Mouse (Mus musculus) MEL-GATA-1-ER (cell line): ENCODE results near the gene Chst15.
A peak's percentile ranks its signal among the peaks of the same experiment; 100 is the strongest.

ENCODE experiments used
- DNase-seq: peaks from one replicate; pipeline ENCODE4 v3.0.0-alpha.2; 2012; ENCODE audit warnings: low read depth; ENCODE audit errors: extremely low read depth

Chst15 gene

GRCm38 (mm10) chr7:132336781-132337180, 19.8 kb upstream of the Chst15 start:
- no peak for DNase-seq

DNA sequence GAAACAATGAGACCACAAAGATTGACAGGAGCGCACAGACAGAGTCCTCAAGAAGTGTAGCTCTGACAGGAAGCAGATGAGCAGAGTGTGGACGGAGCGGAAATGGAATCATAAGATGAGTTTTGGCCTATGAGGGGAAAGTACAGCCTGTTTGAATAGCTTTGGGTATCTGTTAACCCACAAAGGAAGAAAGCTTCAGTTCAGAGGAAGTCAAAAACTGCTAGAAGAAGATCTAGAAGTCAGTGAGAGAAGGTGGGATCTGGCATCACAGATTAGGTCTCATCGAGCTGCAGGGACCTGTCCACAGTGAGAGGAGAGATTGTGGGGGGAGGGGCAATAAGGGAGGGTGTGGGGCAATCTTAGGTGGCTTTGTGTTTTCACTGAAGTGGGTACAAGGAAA, 18.3 kb upstream of the Chst15 start:
- DNase-seq: no peak

GRCm38 (mm10) chr7:132333078-132333477, 16.1 kb upstream of the Chst15 start:
- no peak for DNase-seq

DNA sequence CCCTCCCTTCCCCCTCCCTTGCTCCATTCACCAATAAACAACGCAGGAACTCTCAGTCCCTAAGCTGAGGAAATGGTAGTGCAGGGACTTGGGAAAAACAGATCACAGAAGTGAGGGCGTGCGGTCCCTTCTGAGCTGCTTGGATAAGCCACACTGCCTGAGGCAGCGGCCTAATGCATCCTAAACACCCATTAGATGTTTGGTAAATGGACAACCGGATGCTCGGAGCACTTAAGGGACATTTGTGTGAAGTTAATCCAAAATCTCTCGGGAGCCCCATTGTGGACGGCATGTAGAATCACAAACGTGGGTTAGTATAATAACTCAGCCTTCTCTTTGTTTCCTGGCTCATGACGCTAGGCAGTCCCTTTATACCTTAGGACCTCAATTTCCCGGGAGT, 15.1 kb upstream of the Chst15 start:
- no peak for DNase-seq

GRCm38 (mm10) chr7:132330179-132330578, 13.2 kb upstream of the Chst15 start:
- no peak for DNase-seq

DNA sequence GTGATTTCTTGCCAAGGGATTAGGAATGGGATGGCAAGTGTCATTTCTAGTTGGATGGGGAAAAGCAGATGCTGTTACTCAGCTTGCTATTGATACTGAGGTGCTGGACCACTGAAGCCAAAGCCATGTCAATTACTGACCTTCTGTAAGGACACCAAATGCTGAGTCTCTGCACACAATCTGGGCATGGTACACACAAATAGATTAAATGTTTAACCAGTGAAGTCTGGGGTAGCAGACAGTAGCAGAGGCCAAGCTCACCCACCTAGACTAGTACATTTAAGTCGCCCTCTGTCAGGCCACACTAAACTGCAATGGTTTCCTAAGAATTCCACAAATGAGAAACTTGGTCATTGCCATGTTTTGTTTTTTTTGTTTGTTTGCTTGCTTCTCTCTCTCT, 11.6 kb upstream of the Chst15 start:
- DNase-seq: no peak

GRCm38 (mm10) chr7:132325549-132326331, 8.7 kb upstream of the Chst15 start:
- peak; percentile 61 for DNase-seq

DNA sequence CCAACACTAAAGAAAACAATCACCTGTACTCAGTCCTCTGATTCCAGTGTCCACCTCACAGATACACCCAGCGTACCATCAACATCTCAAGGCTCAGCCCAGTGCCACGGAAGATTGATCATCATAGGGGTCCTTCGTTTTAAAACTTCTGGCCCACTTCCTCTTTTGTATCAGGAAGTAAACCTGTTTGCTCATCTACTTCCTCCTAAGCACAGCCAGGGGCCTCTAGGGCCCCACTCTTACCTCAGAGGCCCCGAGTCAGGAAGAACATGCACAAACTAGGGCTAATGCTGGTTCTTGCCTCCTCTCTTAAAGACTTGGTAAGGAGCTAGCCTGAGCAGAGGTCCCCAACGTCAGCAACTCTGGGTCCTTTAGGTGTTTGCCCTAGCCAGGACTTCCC, 6.4 kb upstream of the Chst15 start:
- peak; percentile 63 for DNase-seq

- DNase-seq: no peak
Observed at GRCm38 (mm10) chr7:132321392-132321958, 4.4 kb upstream of the Chst15 start.

- DNase-seq: no peak
Observed at GRCm38 (mm10) chr7:132316101-132317035, 660 bp downstream of the Chst15 start.

- no peak for DNase-seq
Observed at GRCm38 (mm10) chr7:132315149-132316091, 1.6 kb downstream of the Chst15 start.

- no peak for DNase-seq
Observed at GRCm38 (mm10) chr7:132312396-132312795, 4.6 kb downstream of the Chst15 start.

GRCm38 (mm10) chr7:132308537-132309191, 8.4 kb downstream of the Chst15 start:
- no peak for DNase-seq

- DNase-seq: no peak
Observed at GRCm38 (mm10) chr7:132307722-132308271, 9.2 kb downstream of the Chst15 start.

GRCm38 (mm10) chr7:132306671-132307412, 10.2 kb downstream of the Chst15 start:
- no peak for DNase-seq

- DNase-seq: no peak
Observed at GRCm38 (mm10) chr7:132305492-132306375, 11.3 kb downstream of the Chst15 start.

DNA sequence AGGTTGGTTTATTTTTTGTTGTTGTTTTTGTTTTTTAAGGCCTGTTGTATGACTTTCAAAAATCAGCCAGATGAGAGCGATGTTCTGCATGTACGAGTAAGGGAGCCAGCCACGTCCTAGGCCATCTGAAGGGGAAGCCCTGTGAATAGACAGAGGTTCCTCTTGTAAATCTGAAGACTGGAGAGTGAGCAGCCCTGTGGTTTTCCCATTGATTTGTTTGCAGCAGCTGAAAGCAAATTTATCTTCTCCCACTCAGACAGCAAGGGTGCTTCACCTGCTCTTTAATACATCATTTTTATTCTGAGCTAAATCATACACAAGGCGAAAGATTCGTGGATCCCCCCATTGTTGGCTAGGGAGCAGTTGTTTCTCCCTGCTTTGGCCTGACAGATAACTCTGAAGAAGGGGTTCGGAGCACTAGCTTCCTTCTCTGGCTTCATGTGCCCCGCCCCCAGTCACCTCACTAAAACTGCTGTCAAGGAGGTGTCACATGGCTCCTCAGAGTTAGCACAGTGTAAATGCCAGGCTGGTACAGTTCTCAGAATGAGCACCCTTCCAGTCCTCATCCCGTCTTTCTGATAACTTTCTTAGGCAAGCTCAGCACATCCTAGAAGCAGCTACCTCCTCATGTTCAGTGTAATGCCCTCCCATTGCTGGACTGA, 12.5 kb downstream of the Chst15 start:
- no peak for DNase-seq

GRCm38 (mm10) chr7:132303988-132304387, 13.0 kb downstream of the Chst15 start:
- DNase-seq: no peak
